Mouse (Mus musculus): ENCODE data around the gene Mroh2b.

The Mroh2b gene

DNA sequence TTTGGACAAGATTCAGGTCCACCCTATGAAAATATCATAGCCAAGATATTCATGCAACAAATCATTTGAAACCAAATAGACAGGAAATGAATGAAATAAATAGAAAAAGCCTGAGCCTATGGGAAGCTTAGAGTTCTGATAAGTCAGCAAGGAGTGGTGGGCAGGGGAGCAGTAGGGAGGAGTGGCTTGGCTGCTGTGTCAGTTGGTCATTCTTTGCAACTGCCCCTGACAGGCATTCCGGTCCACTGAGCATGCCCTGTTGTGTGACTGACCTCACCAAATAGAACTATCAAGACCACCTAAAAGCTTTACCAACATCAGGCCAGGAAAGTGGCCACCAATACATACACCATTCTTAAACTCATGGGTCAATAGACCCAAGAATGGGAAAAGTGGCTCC, at the start of gene Mroh2b:
Gene Mroh2b (plus strand): TSS at position 301 of the 400 bp plus-strand sequence.
- peak; percentile 18 to 20 for DNase-seq

DNA sequence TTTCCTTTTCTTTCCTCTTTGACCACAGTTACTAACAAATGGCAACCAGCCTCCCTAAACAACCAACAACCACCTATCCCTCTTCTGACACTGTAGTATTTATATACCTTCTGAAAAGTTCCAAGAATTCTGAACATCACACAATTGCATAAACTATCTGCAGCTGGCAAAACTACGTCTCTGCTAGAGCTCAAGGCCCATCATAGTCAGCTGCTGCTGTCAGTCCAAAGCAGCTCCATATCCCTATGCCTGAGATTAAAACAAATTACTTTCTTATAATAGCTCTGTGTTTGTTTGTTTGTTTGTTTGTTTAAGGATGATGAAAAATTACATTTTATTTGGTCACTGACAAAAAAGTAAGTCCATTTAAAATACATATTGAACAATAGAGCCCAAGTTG, 48.5 kb upstream of the Mroh2b start:
- no peak for DNase-seq

DNA sequence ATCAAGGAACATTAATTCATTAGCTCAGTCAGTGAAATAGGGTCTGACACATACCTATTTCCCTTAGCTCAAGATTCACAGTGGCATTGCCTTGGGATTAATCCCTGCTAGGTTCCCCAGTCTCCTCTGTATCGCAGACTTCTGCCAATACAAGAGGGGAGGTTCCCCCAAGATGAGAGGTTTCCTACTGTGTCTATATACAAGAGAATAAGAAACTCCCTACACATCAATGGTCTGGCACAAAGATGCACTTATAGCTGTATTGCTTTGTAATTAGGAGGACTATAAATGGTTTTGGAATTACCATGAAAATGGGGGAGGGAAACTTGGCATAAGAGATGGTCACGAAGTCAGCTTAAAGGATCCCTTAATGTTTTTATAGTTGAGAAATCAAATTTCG, 3.6 kb upstream of the Mroh2b start:
- no peak for DNase-seq

DNA sequence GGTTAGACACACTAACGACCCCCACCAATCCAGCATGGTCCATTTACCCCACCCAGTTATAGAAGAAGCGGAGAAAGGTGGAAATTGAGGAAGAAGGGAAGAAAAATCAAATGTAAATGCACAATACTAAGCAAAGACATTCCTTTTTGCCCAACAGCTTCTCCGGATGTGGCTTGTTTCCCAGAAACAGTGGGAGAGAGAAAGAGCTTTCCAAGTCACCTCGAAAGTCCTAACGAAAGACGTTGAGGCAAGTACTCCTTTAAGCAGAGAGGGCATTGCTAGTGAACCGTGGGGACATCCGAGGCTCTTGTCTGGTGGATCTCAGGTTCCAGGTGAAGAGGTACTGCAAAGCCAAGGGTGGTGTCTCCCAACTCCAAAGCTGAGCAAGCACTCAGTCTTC, 36.2 kb downstream of the Mroh2b start:
- DNase-seq, result peak; percentile 61 to 65

DNA sequence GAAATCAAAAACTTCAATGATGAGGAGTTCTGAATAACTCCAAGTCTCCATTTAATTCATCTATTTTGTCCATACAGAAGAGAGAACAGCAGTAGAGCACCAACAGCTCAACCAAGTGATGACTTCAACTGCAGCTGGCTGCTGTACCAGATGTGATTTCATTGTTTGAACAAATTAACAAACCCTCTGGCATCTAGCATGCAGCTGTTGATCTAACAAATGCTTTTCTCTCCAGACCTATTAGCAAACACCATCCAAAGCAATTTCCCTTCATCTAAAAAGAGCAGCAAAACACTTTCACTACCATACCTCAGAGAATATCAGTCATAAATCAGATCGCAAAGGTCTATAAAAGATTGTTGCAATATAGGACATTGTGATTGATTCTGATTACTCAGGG, 74.8 kb downstream of the Mroh2b start:
- no peak for DNase-seq

DNA sequence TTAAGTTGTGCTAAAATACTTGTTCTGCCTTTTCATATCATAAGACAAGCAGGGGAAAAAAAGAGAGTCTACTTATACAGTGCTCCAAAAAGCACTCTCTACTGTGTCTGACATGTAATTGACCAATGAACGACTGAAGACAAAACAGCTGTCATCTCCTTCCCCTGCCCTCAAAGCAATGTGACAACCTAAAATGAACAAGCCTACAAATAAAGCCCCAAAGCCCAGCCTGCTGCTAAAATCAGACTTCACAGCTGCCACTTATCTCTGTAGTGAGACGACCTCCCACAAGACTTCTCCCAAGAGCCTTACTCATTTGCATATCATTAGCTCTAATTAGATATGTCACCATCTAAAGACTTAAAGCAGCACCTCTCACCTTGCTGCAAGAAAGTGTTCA, 104.4 kb downstream of the Mroh2b start:
- no peak for DNase-seq

DNA sequence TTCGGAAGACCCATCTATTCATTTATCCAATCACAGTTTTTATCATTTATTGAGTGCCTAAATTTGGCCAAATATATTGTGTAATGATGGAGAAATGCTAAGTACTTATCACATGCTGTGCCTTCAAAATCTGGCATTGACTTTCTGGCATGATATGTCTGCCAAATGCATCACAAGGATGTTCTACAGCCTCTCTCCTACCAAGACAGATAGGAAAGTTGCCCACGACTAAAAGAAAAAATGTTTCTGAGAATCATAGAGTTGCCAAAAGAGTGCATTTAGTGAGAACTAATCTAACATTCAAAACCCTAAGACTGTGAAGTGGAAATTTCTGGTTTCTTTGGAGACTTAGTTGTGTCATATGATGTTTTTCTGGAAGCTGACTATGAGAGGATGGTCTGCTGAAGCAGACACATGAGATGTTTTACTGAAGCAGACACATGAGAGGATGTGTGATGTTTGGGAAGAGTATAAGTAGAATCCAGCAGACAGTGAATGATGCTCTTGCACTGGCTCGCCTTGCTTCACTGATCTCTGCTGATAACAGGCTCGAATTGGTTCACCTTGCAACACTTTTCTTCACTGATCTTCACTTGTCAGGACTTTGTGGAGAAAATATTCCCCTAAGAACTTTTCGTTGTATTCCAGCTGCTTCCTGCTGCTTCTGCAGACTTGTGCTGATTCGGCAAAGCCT, 105.1 kb downstream of the Mroh2b start:
- peak in 1 of 2 experiments; percentile 4 for DNase-seq

DNA sequence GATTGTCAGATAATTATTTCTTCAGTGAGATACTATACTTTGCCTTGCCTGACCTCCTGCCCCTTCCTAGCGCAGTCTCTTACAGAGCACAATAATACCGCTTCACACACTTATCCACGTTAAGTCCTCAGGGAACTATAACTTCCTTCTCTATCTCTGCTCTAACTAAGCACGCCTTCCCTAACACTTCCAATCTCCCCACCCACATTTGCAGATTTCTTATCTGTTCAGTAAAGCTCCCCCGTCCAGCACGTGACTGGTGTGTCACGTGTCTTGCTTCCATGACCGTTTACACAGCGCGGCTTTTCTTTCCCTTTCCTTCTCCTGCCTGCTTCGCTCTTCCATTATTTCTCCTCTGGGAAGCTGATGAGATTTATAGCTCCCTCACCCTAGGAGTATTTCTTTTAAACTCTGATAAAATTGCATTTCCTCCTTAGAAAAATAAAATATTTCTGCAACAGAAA, 111.1 kb downstream of the Mroh2b start:
- no peak for DNase-seq
